Mouse (Mus musculus) lung, embryonic 14.5 days (tissue): ENCODE measurements at regions not wholly inside any gene's neighbourhood (a gene's known extent, or its start where the extent isn't known, plus 50 kb on each side); places are given as distances from the start of the nearest gene placed in this dataset.
A peak's percentile ranks its signal among the peaks of the same experiment; 100 is the strongest.

Experiments
- ATAC-seq: fragments of 200-750 bp; cut with Nextera tagmentation; 2 replicates; pipeline ENCODE4 v1.8.0; 2017; ENCODE audit warnings: mild to moderate bottlenecking, moderate TSS enrichment, moderate library complexity; ENCODE audit not compliant: insufficient read depth
- DNase-seq: peaks from one replicate; pipeline ENCODE4 v3.0.0-alpha.2; 2015
- H3K27ac ChIP-seq: fragments of 300-500 bp; sonication (generic); 2 replicates; pipeline ENCODE4 v1.5.1; 2014; ENCODE audit warnings: low read depth, mild to moderate bottlenecking, moderate library complexity
- H3K27me3 ChIP-seq: fragments of 300-500 bp; sonication (generic); 2 replicates; pipeline ENCODE4 v1.6.1; 2014; ENCODE audit warnings: low read length, control low read depth; ENCODE audit not compliant: insufficient read depth
- H3K36me3 ChIP-seq: fragments of 300-500 bp; sonication (generic); 2 replicates; pipeline ENCODE4 v1.6.1; 2014; ENCODE audit warnings: control low read depth; ENCODE audit not compliant: insufficient read depth
- H3K4me1 ChIP-seq: fragments of 300-500 bp; sonication (generic); 2 replicates; pipeline ENCODE4 v1.6.1; 2014; ENCODE audit warnings: antibody characterized with exemption, control low read depth; ENCODE audit not compliant: insufficient read depth
- H3K4me2 ChIP-seq: fragments of 300-500 bp; sonication (generic); 2 replicates; pipeline ENCODE4 v1.6.1; 2014; ENCODE audit warnings: mild to moderate bottlenecking
- H3K4me3 ChIP-seq: fragments of 300-500 bp; sonication (generic); 2 replicates; pipeline ENCODE4 v1.5.1; 2014; ENCODE audit warnings: low read depth, low read length
- H3K9ac ChIP-seq: fragments of 300-500 bp; sonication (generic); 2 replicates; pipeline ENCODE4 v1.6.1; 2014
- H3K9me3 ChIP-seq: fragments of 300-500 bp; sonication (generic); 2 replicates; pipeline ENCODE4 v1.6.1; 2016; ENCODE audit warnings: low read depth, low read length, control low read depth
- CTCF ChIP-seq: IDR thresholded peaks from 2 replicates; pipeline ENCODE4 v1.5.1; 2016; ENCODE audit warnings: antibody characterized with exemption, low read depth
- WGBS: fragments of 180-500 bp; shearing (Covaris S2); extraction: QIAGEN DNeasy Blood & Tissue Kit; methylation state at CpG from one replicate; pipeline ENCODE4 v1.1.7; 2014; 5-methylcytosine and 5-hydroxymethylcytosine counted together

- ATAC-seq (no peak), DNase-seq (no peak)
- Histone ChIP-seq H3K4me3 (no peak overlapping the region), H3K36me3 (no peaks in the 10 kb centered on the region), H3K9ac (no peak overlapping the region), H3K4me1 (no peaks in the 10 kb centered on the region; the same call in none of the 2 replicates), H3K27me3 (no peaks in the 10 kb centered on the region), H3K27ac (no peak overlapping the region), H3K9me3 (no peaks in the 10 kb centered on the region), H3K4me2 (no peak overlapping the region)
- no peak for TF ChIP-seq CTCF
- 84% methylated on average over 8 of the region's 8 CpGs for WGBS
Measured at GRCm38 (mm10) chr13:44328416-44328815, 400.9 kb upstream of the Jarid2 start.

GRCm38 (mm10) chr13:44329161-44329560, 400.1 kb upstream of the Jarid2 start:
- TF ChIP-seq CTCF = no peak
- no peak overlapping the region for H3K27ac ChIP-seq
- H3K4me1 ChIP-seq = no peaks in the 10 kb centered on the region; the same call in none of the 2 replicates
- no peak overlapping the region for H3K9ac ChIP-seq
- DNase-seq (peak; percentile 14), ATAC-seq (no peak)
- 59% methylated on average over 4 of the region's 4 CpGs for WGBS
- no peak overlapping the region for H3K4me2 ChIP-seq
- H3K36me3 ChIP-seq = no peaks in the 10 kb centered on the region
- no peaks in the 10 kb centered on the region for H3K27me3 ChIP-seq
- no peak overlapping the region for H3K4me3 ChIP-seq
- H3K9me3 ChIP-seq = no peaks in the 10 kb centered on the region

GRCm38 (mm10) chr13:44329701-44330100, 399.6 kb upstream of the Jarid2 start:
- DNase-seq (peak; percentile 60), ATAC-seq (no peak)
- no peaks in the 10 kb centered on the region for H3K9me3 ChIP-seq
- H3K4me2 ChIP-seq = no peak overlapping the region
- 47% methylated on average over 10 of the region's 10 CpGs for WGBS
- H3K27ac ChIP-seq = no peak overlapping the region
- no peaks in the 10 kb centered on the region; the same call in none of the 2 replicates for H3K4me1 ChIP-seq
- no peaks in the 10 kb centered on the region for H3K36me3 ChIP-seq
- H3K27me3 ChIP-seq = no peaks in the 10 kb centered on the region
- no peak for TF ChIP-seq CTCF
- H3K9ac ChIP-seq = no peak overlapping the region
- H3K4me3 ChIP-seq = no peak overlapping the region

DNA sequence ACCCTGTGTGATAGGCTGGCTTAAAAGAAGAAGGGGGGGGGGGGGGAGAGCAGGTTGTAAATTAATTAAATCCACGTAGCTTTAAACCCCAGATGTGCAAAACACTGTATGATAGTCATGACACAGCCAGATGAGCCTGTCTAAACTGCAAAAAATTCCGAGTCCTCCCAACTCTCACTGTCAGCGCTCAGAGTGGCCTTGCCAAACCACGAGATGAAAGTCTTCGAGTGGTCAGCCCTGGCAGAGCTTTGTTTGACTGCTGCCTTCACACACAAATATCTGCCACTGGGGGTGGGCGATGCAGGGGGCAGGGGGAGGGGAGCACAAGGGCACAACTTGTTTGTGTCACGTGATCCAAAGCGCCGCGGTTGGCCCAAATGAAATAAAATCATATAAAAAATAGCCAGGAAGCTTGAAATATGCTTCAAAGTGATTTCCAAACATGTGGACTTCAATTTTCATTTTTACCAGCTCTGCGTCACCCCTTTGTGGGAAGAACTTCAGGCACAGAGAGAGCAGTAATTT, 396.5 kb upstream of the Jarid2 start:
- Histone ChIP-seq H3K4me1 (no peaks in the 10 kb centered on the region; the same call in none of the 2 replicates), H3K27ac (no peak overlapping the region), H3K4me2 (0 out of 2 replicates have a peak overlapping the region, but pooled peaks have one; percentile 23), H3K4me3 (no peak overlapping the region), H3K9ac (no peak overlapping the region), H3K36me3 (no peaks in the 10 kb centered on the region), H3K9me3 (0 out of 2 replicates have a peak, but pooled peaks cover 4% of the 10 kb centered on the region), H3K27me3 (no peaks in the 10 kb centered on the region)
- 51% methylated on average over 11 of the region's 11 CpGs for WGBS
- ATAC-seq = no peak
- TF ChIP-seq CTCF = no peak
- DNase-seq = peak; percentile 59

- 18% methylated on average over 6 of the region's 6 CpGs for WGBS
- Histone ChIP-seq H3K27ac (no peak overlapping the region), H3K27me3 (no peaks in the 10 kb centered on the region), H3K9me3 (0 out of 2 replicates have a peak, but pooled peaks cover 4% of the 10 kb centered on the region), H3K36me3 (no peaks in the 10 kb centered on the region), H3K4me1 (peaks cover 8% of the 10 kb centered on the region), H3K4me2 (no peak overlapping the region), H3K4me3 (no peak overlapping the region), H3K9ac (no peak overlapping the region)
- DNase-seq = peak; percentile 23
- TF ChIP-seq CTCF = no peak
- no peak for ATAC-seq
Measured at GRCm38 (mm10) chr13:44339061-44339741, 390.1 kb upstream of the Jarid2 start.

- Histone ChIP-seq H3K4me2 (no peak overlapping the region), H3K4me1 (no peaks in the 10 kb centered on the region), H3K9me3 (no peaks in the 10 kb centered on the region), H3K4me3 (no peak overlapping the region), H3K27ac (no peak overlapping the region), H3K27me3 (no peaks in the 10 kb centered on the region), H3K9ac (no peak overlapping the region), H3K36me3 (no peaks in the 10 kb centered on the region)
- no peak for ATAC-seq
- 73% methylated on average over 6 of the region's 6 CpGs for WGBS
- no peak for DNase-seq
- no peak for TF ChIP-seq CTCF
Measured at GRCm38 (mm10) chr13:44345094-44345493, 384.2 kb upstream of the Jarid2 start.

- H3K9me3 ChIP-seq = no peaks in the 10 kb centered on the region
- no peak overlapping the region for H3K27ac ChIP-seq
- H3K27me3 ChIP-seq = no peaks in the 10 kb centered on the region
- no peak overlapping the region for H3K4me2 ChIP-seq
- H3K4me1 ChIP-seq = no peaks in the 10 kb centered on the region
- no peak for TF ChIP-seq CTCF
- DNase-seq (no peak), ATAC-seq (no peak)
- WGBS = 75% methylated on average over 4 of the region's 4 CpGs
- H3K4me3 ChIP-seq = no peak overlapping the region
- no peak overlapping the region for H3K9ac ChIP-seq
- no peaks in the 10 kb centered on the region for H3K36me3 ChIP-seq
Measured at GRCm38 (mm10) chr13:44346636-44347035, 382.6 kb upstream of the Jarid2 start.
